Mouse (Mus musculus) T-helper 17 cell (primary cell): ENCODE data around the gene Gadd45b.

ENCODE experiments used
- in situ Hi-C, 2 experiments: fragments of 300-600 bp; cut with MboI, MseI; formaldehyde crosslinking; loops; 1 replicate in 1 of 2; 2 replicates in 1 of 2; pipeline ENCODE4 v1.15.1; 2025; ENCODE audit warnings: high pct_unique_total_duplicates in 2 of 2

The Gadd45b gene

DNA sequence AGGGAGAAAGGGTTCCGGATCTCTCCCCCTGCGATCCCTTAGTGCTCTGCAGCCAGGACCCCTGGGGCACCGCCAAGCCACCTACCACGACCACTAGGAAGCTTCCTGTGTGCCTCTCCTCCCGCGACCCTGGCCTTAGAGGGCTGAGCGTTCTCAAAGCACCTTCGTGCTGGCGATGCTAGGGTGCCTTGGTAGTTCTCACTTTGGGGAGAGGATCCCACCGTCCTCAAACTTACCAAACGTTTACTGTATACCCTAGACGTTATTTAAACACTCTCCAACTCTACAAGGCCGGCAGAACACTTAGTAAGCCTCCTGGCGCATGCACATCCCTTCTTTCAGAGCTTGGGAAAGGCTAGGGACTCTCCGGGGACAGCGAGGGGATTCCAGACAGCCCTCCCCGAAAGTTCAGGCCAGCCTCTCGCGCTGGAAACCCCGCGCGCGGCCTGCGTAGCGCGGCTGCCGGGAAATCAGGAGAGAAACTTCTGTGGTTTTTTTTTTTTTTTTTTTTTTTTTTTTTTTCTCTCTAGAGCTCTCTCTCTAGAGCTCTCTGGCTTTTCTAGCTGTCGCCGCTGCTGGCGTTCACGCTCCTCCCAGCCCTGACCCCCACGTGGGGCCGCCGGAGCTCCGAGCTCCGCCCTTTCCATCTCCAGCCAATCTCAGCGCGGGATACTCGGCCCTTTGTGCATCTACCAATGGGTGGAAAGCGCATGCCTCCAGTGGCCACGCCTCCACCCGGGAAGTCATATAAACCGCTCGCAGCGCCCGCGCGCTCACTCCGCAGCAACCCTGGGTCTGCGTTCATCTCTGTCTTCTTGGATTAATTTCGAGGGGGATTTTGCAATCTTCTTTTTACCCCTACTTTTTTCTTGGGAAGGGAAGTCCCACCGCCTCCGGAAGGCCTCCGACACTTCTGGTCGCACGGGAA, at the start of gene Gadd45b:
Gene Gadd45b, plus strand, starts transcription at position 775 of the 928 bp plus-strand sequence.
- in situ Hi-C loops: loop anchor here (5.0 to 25.0 kb wide), 2 partner anchors 63 to 1833 kb away; partner anchors contain the start of gene Nfyb (in 1 of the 2)

DNA sequence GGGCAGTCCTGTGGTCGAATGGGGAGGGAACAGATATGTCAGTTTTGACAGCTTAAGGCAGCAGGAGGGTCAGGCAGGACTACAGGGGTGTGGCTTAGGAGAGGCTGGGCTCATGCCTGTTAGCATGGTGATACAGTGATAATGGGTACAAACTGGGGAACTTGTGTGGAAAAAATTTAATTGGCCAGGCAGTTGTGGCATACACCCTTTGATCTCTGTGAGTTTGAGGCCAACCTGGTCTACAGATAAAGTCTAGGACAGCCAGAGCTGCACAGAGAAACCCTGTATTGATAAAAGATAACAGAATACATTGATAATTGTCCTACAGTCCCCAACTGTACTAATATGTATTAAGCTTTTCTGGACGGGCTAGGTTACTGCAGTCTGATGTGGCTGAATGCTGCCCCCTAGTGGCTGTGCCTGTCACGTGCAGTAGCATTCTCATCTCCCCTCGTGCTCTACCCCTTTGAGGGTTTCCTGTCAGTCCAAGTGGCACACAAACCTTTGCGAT, 49.7 kb upstream of the Gadd45b start:
- in situ Hi-C loops: loop anchor here (5.0 to 10.0 kb wide), 2 partner anchors 65 to 112 kb away; no protein-coding TSS in a partner anchor

DNA sequence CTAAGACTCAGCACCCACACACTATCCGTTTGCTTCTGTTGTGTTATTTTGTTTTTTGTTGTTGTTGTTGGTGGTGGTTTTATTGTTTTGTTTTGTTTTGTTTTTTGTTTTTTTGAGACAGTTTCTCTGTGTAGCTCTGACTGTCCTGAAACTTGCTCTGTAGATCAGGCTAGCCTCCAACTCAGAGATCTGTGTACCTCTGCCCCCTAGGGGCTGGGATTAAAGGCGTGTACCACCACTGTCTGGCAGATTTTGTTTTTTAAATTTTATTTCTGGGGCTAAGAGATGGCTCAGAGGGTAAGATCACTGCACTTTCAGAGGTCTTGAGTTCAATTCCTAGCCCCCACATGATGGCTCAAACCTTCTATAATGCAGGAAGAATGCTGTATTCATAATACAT, 49.0 kb upstream of the Gadd45b start:
- in situ Hi-C loops: loop anchor here (5.0 to 10.0 kb wide), 2 partner anchors 64 to 111 kb away; no protein-coding TSS in a partner anchor

DNA sequence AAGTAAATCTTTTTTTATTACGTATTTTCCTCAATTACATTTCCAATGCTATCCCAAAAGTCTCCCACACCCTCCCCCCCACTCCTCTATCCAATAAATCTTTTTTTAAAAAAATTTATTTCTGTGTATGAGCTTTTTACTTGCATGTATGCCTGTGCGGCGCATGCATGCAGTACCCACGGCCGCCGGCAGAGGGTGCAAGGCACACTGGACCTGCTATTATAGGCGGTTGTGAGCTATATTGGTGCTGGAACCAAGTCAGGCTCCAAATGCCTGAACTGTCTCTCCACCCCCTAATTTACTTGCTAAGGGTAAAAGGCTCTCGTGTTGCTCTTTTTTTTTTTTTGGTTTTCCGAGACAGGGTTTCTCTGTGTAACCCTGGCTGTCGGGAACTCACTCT, 48.6 kb upstream of the Gadd45b start:
- in situ Hi-C loops: loop anchor here (5.0 to 10.0 kb wide), 2 partner anchors 64 to 111 kb away; no protein-coding TSS in a partner anchor

DNA sequence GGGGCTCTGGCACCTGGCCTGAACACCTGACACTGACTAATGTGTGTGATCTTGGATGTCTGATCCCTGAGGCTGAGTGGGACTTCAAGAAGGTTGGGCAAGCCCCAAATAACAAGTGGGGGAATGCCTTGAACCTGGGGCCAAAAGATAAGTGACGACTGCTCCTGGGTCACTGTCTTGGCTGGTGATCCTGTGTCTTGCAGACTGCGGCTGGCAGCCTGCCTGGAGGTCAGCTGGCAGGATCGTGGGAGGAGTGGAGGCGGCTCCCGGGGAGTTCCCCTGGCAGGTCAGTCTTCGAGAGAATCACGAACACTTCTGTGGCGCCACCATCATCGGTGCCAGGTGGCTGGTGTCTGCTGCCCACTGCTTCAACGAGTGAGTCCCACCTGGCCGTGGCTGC, 42.7 kb upstream of the Gadd45b start:
- in situ Hi-C loops: loop anchor here in 1 of 2 experiments (10.0 kb wide), 1 partner anchor 58 kb away; no protein-coding TSS in a partner anchor

DNA sequence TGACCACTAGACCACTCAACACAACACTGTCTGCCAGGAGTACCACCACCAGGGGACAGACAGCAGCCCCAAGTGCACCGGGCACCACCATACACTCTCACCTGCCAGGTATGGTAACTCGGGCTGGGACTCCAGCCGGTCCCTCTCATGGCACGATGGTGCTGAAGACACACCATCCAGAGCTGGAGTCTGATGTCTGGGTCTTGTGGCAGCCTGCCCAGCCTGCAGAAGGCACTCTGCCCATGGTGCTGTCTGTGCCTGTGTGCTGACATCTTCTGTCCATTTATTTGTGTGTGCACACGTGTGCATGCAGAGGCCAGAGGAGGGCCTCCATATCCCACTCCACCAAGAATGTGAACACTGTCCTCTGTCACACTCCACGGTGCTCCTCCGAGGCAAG, 34.8 kb upstream of the Gadd45b start:
- in situ Hi-C loops: no loop called here

DNA sequence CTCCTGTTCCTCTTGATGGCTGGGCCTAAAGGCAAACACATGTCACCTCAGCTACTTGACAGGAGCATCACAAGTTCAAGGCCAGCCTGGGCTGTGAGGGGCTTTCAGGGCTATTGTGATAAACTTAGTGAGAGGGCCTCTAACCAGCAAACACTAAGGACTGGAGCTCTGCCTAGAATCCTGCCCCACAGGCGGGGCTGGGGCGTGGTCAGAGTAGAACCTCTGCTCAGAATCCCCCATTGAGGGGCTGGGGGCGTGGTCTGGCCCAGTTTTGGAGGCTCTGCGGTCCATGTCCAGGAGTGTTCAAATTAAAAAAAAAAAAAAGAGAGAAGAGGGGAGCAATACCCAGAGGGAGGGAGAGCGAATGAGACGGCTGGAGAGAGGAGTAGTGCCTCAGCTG, 34.2 kb upstream of the Gadd45b start:
- in situ Hi-C loops: no loop called here

DNA sequence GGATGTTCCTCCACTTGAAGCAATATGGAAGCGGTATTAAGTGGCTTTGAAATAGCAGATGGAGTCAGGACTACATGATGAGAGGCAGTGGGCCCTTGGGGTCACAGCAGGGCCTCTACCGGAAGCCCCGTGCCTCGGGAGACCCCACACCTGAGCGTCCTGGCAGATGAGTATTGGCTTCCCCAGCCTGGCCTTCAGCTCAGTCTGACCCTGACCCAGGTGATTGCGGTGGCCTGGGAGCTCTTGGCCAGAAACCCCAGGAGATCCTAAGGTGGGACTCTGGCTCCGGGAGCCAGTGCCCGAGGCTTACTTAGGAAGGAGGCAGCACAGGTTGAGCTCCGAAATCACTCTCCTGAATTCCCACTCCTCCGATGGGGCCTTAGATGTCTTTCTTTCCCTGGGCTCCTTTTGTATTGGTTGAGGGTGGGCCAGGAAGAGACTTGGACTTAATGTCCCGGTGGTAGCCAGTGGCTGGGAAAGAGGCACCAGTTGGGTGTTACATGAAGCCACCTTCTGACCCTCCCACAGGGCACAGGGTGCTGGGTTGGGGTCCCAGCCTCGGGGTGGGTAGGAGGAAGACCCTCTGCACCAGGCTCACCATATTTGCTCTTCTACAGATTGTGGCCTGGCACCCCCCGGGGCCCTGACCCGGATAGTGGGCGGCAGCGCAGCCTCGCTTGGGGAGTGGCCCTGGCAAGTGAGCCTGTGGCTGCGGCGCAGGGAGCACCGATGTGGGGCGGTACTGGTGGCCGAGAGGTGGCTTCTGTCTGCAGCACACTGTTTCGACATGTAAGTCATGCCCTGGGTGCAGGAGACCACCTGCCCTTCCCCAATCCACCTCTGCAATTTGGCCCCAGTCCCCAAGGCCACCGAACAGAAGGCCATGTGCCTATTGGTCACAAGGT, 33.0 kb upstream of the Gadd45b start:
- in situ Hi-C loops: no loop called here

DNA sequence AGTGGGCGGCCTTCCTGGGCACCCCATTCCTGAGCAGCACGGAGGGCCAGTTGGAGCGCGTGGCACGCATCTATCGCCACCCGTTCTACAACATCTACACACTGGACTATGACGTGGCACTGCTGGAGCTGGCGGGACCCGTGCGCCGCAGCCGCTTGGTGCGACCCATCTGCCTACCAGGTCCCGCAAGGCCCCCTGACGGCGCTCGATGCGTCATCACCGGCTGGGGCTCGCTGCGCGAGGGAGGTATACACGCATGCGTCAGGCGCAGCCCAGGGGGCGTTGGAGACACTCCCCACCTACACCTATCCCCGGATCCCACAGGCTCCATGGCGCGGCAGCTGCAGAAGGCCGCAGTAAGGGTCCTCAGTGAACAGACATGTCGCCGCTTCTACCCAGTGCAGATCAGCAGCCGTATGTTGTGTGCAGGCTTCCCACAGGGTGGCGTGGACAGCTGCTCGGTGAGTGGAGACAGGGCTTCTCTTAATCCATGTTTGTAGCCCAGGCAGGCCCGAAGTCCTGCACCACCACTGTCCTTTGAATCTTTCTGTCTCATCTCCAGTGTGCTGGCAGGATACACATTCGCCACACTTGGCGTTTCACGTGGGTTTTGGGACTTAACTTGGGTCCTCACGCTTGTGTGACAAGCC, 31.9 kb upstream of the Gadd45b start:
- in situ Hi-C loops: no loop called here

DNA sequence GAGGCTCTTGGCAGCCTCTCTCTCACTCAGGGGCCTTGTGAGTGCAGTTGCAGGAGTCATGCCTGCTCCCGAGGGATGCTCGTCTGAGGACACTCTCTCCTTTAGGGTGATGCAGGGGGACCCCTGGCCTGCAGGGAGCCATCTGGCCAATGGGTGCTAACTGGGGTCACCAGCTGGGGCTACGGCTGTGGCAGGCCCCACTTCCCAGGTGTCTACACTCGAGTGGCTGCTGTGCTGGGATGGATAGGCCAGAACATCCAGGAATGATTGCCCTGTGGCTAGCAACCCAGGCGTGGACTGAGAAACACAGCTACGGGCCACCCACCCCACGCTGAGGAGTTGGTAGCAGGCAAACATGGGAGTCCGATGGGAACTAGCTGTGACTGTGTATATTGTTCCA, 30.8 kb upstream of the Gadd45b start:
- in situ Hi-C loops: no loop called here

DNA sequence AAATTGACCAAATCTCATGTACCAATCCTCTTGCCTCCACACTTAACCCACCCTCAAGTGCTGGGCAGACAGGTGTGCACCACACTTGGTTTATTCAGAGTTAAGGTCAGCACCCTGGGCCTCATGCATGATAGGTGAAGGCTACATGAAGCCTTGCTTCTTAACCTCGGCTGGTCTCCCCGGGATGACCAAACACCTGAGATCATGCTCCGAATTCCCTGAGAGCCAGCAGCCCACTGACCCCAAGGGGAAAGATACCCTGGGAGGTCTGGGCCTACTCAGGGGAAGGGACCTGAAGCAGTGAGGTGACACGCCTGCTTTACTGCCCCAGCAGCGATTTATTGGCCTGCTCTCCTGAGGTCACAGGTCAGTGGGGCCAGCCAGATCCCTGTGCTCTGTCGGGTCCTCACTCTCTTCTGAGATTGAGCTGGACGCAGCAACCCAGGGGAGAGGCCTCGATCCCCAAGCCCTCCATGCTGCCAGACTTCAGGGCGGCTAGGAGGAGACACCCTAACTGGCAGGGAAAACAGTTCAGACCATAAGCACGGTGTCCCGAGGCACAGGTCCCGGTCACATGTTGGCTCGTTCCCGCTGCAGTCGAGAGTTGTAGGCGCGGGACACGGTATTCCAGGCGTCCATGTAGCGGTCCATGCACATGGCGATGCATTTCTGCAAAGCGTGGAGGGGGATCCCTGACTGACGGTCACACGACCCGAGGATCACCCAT, 30.1 kb upstream of the Gadd45b start:
- in situ Hi-C loops: no loop called here

DNA sequence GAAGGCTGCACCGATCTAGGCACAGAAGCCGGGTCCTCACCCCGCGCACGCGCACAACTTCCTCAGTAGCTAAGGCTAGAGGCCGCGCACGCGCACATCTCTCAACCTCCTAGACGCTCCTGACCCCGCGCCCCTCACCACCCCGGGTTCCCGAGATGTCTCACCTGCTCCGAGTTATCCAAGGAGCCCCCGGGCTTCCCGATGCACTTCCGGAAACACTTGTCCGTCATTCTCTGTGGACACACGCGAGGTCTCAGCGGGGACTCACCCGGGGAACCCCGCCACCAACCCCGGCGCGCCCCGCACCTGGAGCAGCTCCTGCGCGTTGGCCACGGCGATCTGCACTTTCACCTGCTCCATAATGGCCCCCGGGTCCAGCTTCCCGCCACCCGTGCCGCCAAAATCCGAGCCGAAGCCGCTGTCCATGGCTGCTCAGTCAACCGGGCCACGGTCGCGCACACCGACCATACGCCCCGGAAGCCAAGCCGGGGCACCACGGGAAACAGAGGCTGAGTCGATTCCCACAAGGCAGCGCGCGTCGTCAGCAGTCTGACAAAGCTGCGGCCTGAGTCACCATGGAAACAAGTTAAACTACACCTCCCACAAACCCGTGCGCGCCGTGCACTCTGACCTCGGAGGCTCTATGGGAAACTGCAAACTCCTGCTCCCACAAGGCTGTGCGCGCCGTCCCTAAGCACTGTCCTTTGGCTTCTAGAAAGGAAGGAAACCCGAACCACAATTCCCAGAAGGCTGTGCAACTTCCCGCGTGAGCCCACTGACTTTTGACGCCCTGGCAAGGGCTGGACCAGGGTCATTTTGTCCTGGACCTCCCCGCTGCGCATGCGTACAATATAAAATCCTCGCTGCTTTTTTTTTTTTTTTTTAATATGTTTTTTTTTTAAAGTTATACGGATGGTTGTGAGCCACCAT, 29.3 kb upstream of the Gadd45b start, which contains the start of gene Timm13:
Gene Timm13, minus strand, starts transcription at position 652 of the 930 bp plus-strand sequence.
- in situ Hi-C loops: no loop called here

DNA sequence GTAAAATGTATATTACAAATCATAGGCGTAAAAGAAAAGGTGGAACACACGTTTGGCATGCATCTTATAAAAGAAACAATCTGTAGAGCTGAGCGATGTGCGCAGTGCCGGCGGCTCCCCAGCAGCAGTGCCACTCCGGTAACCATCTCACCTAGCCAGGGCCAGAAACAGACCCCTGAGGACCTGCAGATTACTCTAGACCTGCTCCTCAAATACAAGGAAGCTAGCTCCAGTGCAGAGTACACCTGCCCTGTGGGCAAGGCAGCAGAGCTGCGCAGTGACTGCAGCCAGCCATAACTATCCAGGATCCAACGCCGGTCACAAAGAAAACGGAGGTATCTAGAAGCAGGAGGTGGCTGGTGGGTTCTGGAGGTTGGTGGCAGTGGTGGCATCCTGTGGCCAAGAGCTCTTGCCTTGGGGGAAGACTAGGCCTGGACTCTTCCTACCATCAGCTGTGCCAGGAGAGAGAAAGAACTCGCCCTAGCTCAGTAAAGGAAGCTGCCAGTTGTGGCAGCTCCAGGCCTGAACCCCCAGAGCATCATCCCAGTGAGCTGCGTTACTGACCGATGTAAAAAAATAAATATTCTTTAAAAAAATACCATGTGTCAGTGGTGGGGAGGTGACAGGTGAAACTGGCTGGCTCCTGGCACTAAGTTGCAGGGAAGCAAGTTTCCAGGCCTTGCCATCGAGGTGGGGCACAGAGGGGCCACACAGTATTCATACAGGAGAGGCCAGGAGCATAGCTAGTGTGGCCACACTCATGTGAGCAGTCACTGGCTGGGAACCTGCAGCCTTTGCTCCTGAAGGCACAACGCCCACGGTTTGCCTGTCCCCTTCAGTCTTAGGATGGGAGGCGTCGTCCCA, 28.2 kb upstream of the Gadd45b start:
- in situ Hi-C loops: no loop called here

DNA sequence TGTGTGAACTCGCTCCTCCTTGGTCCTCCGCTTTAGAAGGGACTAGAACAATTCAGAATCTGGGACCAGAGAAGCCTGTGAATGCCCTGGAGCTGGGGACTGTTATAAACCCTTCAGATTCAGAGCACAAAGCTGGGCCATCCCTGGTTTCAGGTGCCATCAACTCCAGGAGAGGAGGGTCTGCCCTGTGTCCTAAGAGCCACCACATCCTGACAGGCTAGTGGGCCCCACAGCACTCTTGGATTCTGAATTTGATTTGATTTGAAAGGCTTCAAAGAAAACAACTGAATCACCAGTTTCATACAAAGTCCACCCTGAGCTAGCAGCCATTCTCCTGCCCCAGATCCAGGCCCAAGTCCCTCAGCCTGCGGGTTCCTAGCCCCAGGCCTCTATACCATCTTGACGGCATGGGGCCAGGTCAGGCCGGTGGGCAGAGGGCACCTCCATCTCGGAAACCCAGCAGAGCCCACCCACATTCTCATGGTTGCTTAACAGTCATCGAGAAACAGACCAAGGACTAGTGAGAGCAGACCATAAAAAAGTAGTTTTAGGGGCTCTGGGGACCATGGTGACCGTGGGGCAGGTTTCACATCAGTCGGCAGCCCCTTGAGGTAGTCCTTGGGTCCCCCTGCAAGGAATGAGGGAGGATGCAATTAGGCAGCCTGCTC, 27.5 kb upstream of the Gadd45b start:
- in situ Hi-C loops: no loop called here

DNA sequence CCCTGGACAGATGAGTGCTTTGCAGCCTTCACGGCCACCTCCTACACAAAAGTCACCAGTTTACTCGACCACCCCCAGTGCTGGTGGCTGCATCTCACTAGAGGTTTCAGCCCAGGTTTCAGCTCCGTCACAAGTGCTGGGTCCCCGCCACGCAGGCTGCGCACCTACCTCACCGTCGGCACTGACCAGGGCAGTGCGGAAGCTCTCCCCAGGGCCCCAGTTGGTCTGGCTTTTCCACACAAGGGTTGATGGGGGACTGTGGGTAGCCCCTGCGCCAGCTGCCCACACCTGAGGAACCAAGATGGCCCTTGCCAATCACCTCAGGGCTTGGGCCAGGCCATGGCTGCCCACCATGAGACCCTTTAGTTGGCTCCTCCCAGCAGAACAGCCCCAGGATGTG, 26.6 kb upstream of the Gadd45b start:
- in situ Hi-C loops: no loop called here

DNA sequence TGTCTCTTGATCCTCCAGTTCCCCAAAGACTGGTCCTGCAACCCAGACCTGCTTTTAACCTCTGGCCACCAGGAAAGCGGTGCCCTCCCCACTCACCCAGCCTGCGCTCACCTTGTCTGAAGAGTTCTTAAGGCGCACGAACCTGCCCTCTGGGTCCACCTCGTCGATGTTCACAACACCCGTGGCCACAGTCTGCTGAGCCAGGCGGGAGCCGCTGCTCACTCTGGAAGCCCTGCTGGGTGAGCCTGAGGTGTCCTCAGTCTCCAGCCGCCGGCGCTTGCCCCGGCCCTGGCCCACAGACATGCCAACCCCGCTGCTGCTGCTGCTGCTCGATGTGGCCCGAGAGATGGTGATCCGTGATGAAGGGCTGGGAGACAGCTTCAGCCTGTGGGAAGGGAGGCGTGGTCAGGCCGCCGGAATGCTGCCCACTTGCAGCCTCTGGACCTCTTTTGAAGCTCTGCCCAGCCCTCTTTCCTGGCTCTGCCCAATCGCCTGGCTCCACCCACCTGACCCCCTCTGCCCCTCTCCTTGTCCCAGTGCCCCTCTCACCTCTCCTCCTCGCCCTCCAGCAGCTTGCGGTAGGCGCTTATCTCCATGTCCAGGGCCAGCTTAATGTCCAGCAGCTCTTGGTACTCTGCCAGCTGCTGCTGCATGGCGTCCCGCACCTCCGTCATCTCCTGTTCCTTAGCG, 25.7 kb upstream of the Gadd45b start:
- in situ Hi-C loops: no loop called here

DNA sequence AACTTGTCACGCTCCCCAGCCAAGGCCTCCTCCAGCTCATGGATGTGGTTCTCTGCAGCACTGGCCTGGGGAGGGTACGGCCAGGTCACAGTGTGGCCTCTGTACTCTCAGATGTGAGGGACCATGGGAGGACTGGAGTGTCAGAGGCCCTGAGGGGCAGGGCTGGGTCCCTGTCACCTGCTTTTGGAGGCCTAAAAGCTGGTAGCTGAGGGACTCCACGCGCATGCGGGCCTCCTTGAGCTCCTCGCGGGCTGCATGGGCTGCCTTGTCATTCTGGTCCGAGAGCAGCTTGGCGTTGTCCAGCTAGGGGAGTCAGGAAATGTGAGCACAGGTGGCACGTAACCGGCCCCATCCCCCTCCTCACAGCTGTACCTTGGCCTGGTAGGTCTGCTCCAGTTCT, 25.2 kb upstream of the Gadd45b start:
- in situ Hi-C loops: no loop called here
